Mouse (Mus musculus) forebrain, embryonic 14.5 days (tissue): Measurements from ENCODE around the gene Wdr62. TPM values are rescaled to one million over a fixed set of nuclear protein-coding genes. Genes with fewer than 3 reads are reported as not detected.
"Not testable (repeated sequence)": the region's sequence is repeated elsewhere in the genome, so short reads cannot be mapped to it uniquely, and the experiment has no call there.

Source experiments
- ATAC-seq: fragments of 200-750 bp; cut with Nextera tagmentation; 2 replicates; pipeline ENCODE4 v1.8.0; 2017; ENCODE audit warnings: mild to moderate bottlenecking, moderate library complexity
- DNase-seq: peaks from one replicate; pipeline ENCODE4 v3.0.0-alpha.2; 2015; ENCODE audit warnings: low spot score
- H3K27ac ChIP-seq: fragments of 300-500 bp; sonication (generic); 2 replicates; pipeline ENCODE4 v1.5.1; 2014; ENCODE audit warnings: low read depth, mild to moderate bottlenecking, control low read depth, low read length, moderate library complexity
- H3K27me3 ChIP-seq: fragments of 300-500 bp; sonication (generic); replicated peaks from 2 replicates; pipeline ENCODE4 v1.6.1; 2014; ENCODE audit warnings: low read length, control low read depth, mixed read lengths; ENCODE audit not compliant: control insufficient read depth, insufficient read depth
- H3K36me3 ChIP-seq: fragments of 300-500 bp; sonication (generic); 2 replicates; pipeline ENCODE4 v1.6.1; 2014; ENCODE audit warnings: low read length, control low read depth; ENCODE audit not compliant: control insufficient read depth, insufficient read depth
- H3K4me1 ChIP-seq: fragments of 300-500 bp; sonication (generic); 2 replicates; pipeline ENCODE4 v1.6.1; 2014; ENCODE audit warnings: antibody characterized with exemption, low read length, control low read depth; ENCODE audit not compliant: control insufficient read depth, insufficient read depth
- H3K4me2 ChIP-seq: fragments of 300-500 bp; sonication (generic); 2 replicates; pipeline ENCODE4 v1.6.1; 2014; ENCODE audit warnings: mild to moderate bottlenecking, control low read depth, low read length
- H3K4me3 ChIP-seq: fragments of 300-500 bp; sonication (generic); 2 replicates; pipeline ENCODE4 v1.5.1; 2014; ENCODE audit warnings: low read depth, low read length, control low read depth
- H3K9ac ChIP-seq: fragments of 300-500 bp; sonication (generic); 2 replicates; pipeline ENCODE4 v1.6.1; 2014; ENCODE audit warnings: mild to moderate bottlenecking, low read length, control low read depth, moderate library complexity
- H3K9me3 ChIP-seq: fragments of 300-500 bp; sonication (generic); replicated peaks from 2 replicates; pipeline ENCODE4 v1.6.1; 2016; ENCODE audit warnings: low read length, control low read depth, mixed read lengths; ENCODE audit not compliant: control insufficient read depth
- WGBS: fragments of 180-500 bp; shearing (Covaris S2); extraction: QIAGEN DNeasy Blood & Tissue Kit; methylation state at CpG from one replicate; pipeline ENCODE4 v1.1.7; 2014; 5-methylcytosine and 5-hydroxymethylcytosine counted together
- polyA plus RNA-seq: library from polyadenylated mRNA; unstranded; fragments of >200 nt; fragmentation: Nextera tagmentation; extraction: Ambion mirVana; gene quantifications from 2 replicates; pipeline ENCODE4 v1.2.1, GENCODE M21; 2014

Wdr62 gene
- polyA plus RNA-seq, 1 experiment from 2014 or later: 5.6 TPM

GRCm38 (mm10) chr7:30251956-30252954, 28.0 kb downstream of the Wdr62 start:
- Histone ChIP-seq H3K4me2 (no peak overlapping the region), H3K36me3 (peaks cover 15% of the 10 kb centered on the region), H3K4me3 (no peak overlapping the region), H3K4me1 (no peaks in the 10 kb centered on the region), H3K27ac (no peak overlapping the region), H3K27me3 (no peaks in the 10 kb centered on the region), H3K9me3 (no peaks in the 10 kb centered on the region), H3K9ac (no peak overlapping the region)
- ATAC-seq (no peak), DNase-seq (no peak)
- 91% methylated on average over 12 of the region's 12 CpGs for WGBS

GRCm38 (mm10) chr7:30237374-30237773, 42.8 kb downstream of the Wdr62 start:
- not testable (repeated sequence) for DNase-seq, H3K4me2 ChIP-seq, H3K27ac ChIP-seq, H3K9me3 ChIP-seq, H3K4me1 ChIP-seq, H3K27me3 ChIP-seq, ATAC-seq, H3K4me3 ChIP-seq, H3K9ac ChIP-seq
- peaks cover 29% of the 10 kb centered on the region for H3K36me3 ChIP-seq
- 88% methylated on average over 3 of the region's 3 CpGs for WGBS

GRCm38 (mm10) chr7:30235625-30236024, 44.6 kb downstream of the Wdr62 start, which contains the start of gene Ovol3:
Gene Ovol3 (minus strand): TSS chr7:30235725.
- 91% methylated on average over 4 of the region's 4 CpGs for WGBS
- Histone ChIP-seq H3K27me3 (no peaks in the 10 kb centered on the region), H3K4me1 (peaks cover 10% of the 10 kb centered on the region), H3K4me2 (no peak within 1 kb of the TSS), H3K9me3 (no peaks in the 10 kb centered on the region), H3K9ac (no peak within 1 kb of the TSS), H3K36me3 (peaks cover 22% of the 10 kb centered on the region), H3K27ac (no peak within 1 kb of the TSS), H3K4me3 (no peak within 1 kb of the TSS)
- ATAC-seq (no peak), DNase-seq (no peak)

- no peak overlapping the region for H3K4me2 ChIP-seq
- DNase-seq (no peak), ATAC-seq (no peak)
- 87% methylated on average over 8 of the region's 8 CpGs for WGBS
- no peaks in the 10 kb centered on the region for H3K27me3 ChIP-seq
- H3K9ac ChIP-seq: no peak overlapping the region
- H3K4me1 ChIP-seq: peaks cover 12% of the 10 kb centered on the region
- no peaks in the 10 kb centered on the region for H3K9me3 ChIP-seq
- peaks cover 22% of the 10 kb centered on the region for H3K36me3 ChIP-seq
- no peak overlapping the region for H3K27ac ChIP-seq
- no peak overlapping the region for H3K4me3 ChIP-seq
Observed at GRCm38 (mm10) chr7:30235091-30235490, 45.1 kb downstream of the Wdr62 start.

- Histone ChIP-seq H3K4me1 (peaks cover 12% of the 10 kb centered on the region), H3K4me2 (no peak overlapping the region), H3K9me3 (no peaks in the 10 kb centered on the region), H3K4me3 (no peak overlapping the region), H3K27me3 (no peaks in the 10 kb centered on the region), H3K36me3 (peaks cover 29% of the 10 kb centered on the region), H3K9ac (no peak overlapping the region), H3K27ac (no peak overlapping the region)
- 93% methylated on average over 15 of the region's 15 CpGs for WGBS
- no peak for ATAC-seq
- no peak for DNase-seq
Observed at GRCm38 (mm10) chr7:30234276-30234858, 45.9 kb downstream of the Wdr62 start.

GRCm38 (mm10) chr7:30233387-30233786, 46.8 kb downstream of the Wdr62 start:
- peaks cover 33% of the 10 kb centered on the region for H3K36me3 ChIP-seq
- H3K4me1 ChIP-seq: peaks cover 12% of the 10 kb centered on the region
- WGBS: 91% methylated on average over 20 of the region's 20 CpGs
- 0 out of 2 replicates have a peak overlapping the region, but pooled peaks have one; percentile 32 for H3K9ac ChIP-seq
- no peaks in the 10 kb centered on the region for H3K27me3 ChIP-seq
- DNase-seq: no peak
- 0 out of 2 replicates have a peak overlapping the region, but pooled peaks have one; percentile 69 for H3K4me3 ChIP-seq
- ATAC-seq: no peak
- no peak overlapping the region for H3K27ac ChIP-seq
- H3K9me3 ChIP-seq: no peaks in the 10 kb centered on the region
- H3K4me2 ChIP-seq: peak overlapping the region; percentile 75; the same call in 1 of the 2 replicates

- 8% methylated on average over 24 of the region's 24 CpGs for WGBS
- Histone ChIP-seq H3K9me3 (no peaks in the 10 kb centered on the region), H3K27me3 (no peaks in the 10 kb centered on the region), H3K4me1 (peaks cover 12% of the 10 kb centered on the region), H3K9ac (peak overlapping the region; percentile 74), H3K4me2 (peak overlapping the region; percentile 75), H3K4me3 (peak overlapping the region; percentile 69), H3K36me3 (peaks cover 36% of the 10 kb centered on the region), H3K27ac (peak overlapping the region; percentile 96)
- ATAC-seq (no peak), DNase-seq (peak; percentile 51)
Observed at GRCm38 (mm10) chr7:30232631-30233148, 47.5 kb downstream of the Wdr62 start.

GRCm38 (mm10) chr7:30231669-30232454, 48.4 kb downstream of the Wdr62 start, which contains the start of the genes Polr2i and Tbcb:
Gene Polr2i (plus strand): TSS chr7:30231948.
Gene Tbcb (minus strand): TSS chr7:30232272.
- peak within 1 kb of the TSS; percentile 74 for H3K9ac ChIP-seq

More at GRCm38 (mm10) chr7:30231669-30232454, 48.4 kb downstream of the Wdr62 start, which contains the start of the genes Polr2i and Tbcb:
- ATAC-seq (peak; percentile 96), DNase-seq (peak; percentile 99)
- Histone ChIP-seq H3K4me2 (peak within 1 kb of the TSS; percentile 75), H3K36me3 (peaks cover 44% of the 10 kb centered on the region), H3K9me3 (no peaks in the 10 kb centered on the region), H3K27ac (peak within 1 kb of the TSS; percentile 96), H3K27me3 (no peaks in the 10 kb centered on the region), H3K4me3 (peak within 1 kb of the TSS; percentile 69), H3K4me1 (peaks cover 12% of the 10 kb centered on the region)
- under 1% methylated on average over 67 of the region's 67 CpGs for WGBS
